Mouse (Mus musculus): Measurements from ENCODE around the gene Gm4969. TPM values are rescaled to one million over a fixed set of nuclear protein-coding genes. Genes with fewer than 3 reads are reported as not detected.

Gm4969 gene
- polyA plus RNA-seq, 1 experiment from 2014 or later = 3.0 TPM

DNA sequence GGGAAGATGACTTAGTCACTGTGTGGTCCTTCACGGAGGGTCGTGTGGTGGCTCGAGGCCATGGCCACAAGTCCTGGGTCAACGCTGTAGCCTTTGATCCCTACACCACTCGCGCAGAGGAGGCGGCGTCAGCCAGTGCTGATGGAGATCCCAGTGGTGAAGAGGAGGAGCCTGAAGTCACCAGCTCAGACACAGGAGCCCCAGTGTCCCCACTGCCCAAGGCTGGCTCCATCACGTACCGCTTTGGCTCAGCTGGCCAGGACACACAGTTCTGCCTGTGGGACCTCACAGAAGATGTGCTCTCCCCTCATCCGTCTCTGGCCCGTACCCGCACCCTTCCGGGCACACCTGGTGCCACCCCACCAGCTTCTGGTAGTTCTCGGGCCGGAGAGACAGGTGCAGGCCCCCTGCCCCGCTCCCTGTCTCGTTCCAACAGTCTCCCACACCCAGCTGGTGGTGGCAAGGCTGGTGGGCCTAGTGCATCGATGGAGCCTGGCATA lies 37.7 kb downstream of the Gm4969 start:
- 84% methylated on average over 19 of the region's 19 CpGs for WGBS
- DNase-seq = no peak
- peaks cover 15% of the 10 kb centered on the region for H3K4me1 ChIP-seq (ENCODE audit: insufficient read depth)
- H3K4me2 ChIP-seq = no peak overlapping the region
- H3K27me3 ChIP-seq (ENCODE audit: insufficient read depth, low read length) = no peaks in the 10 kb centered on the region
- ATAC-seq (ENCODE audit: insufficient read depth) = no peak
- H3K9ac ChIP-seq = no peak overlapping the region
- no peaks in the 10 kb centered on the region for H3K9me3 ChIP-seq (ENCODE audit: low read depth, low read length)
- no peak overlapping the region for H3K4me3 ChIP-seq (ENCODE audit: low read depth, low read length)
- no peak overlapping the region for H3K27ac ChIP-seq (ENCODE audit: low read depth)
- TF ChIP-seq CTCF (IDR thresholded peaks at IDR 0.05; ENCODE audit: low read depth) = no peak
- peaks cover 56% of the 10 kb centered on the region for H3K36me3 ChIP-seq (ENCODE audit: insufficient read depth)

GRCm38 (mm10) chr7:19078732-19079131 lies 39.4 kb downstream of the Gm4969 start:
- Histone ChIP-seq H3K9me3 (ENCODE audit: low read depth, low read length) (no peaks in the 10 kb centered on the region), H3K36me3 (ENCODE audit: insufficient read depth) (peaks cover 56% of the 10 kb centered on the region), H3K4me3 (ENCODE audit: low read depth, low read length) (no peak overlapping the region), H3K27me3 (ENCODE audit: insufficient read depth, low read length) (no peaks in the 10 kb centered on the region), H3K4me1 (ENCODE audit: insufficient read depth) (peaks cover 7% of the 10 kb centered on the region), H3K4me2 (no peak overlapping the region), H3K9ac (no peak overlapping the region), H3K27ac (ENCODE audit: low read depth) (no peak overlapping the region)
- ATAC-seq (ENCODE audit: insufficient read depth) (no peak), DNase-seq (no peak)
- TF ChIP-seq CTCF (IDR thresholded peaks at IDR 0.05; ENCODE audit: low read depth) = no peak
- 77% methylated on average over 3 of the region's 3 CpGs for WGBS

GRCm38 (mm10) chr7:19077761-19078160 lies 40.4 kb downstream of the Gm4969 start:
- TF ChIP-seq CTCF (IDR thresholded peaks at IDR 0.05; ENCODE audit: low read depth) = no peak
- H3K4me2 ChIP-seq = peak overlapping the region; percentile 96
- ATAC-seq (ENCODE audit: insufficient read depth) (no peak), DNase-seq (no peak)
- H3K9ac ChIP-seq = peak overlapping the region; percentile 98
- no peak overlapping the region for H3K27ac ChIP-seq (ENCODE audit: low read depth)
- WGBS = 66% methylated on average over 14 of the region's 14 CpGs
- peaks cover 50% of the 10 kb centered on the region for H3K36me3 ChIP-seq (ENCODE audit: insufficient read depth)
- no peaks in the 10 kb centered on the region for H3K9me3 ChIP-seq (ENCODE audit: low read depth, low read length)
- H3K4me3 ChIP-seq (ENCODE audit: low read depth, low read length) = peak overlapping the region; percentile 92
- no peaks in the 10 kb centered on the region for H3K27me3 ChIP-seq (ENCODE audit: insufficient read depth, low read length)
- H3K4me1 ChIP-seq (ENCODE audit: insufficient read depth) = peaks cover 7% of the 10 kb centered on the region

GRCm38 (mm10) chr7:19076586-19076991 lies 41.6 kb downstream of the Gm4969 start:
- ATAC-seq (ENCODE audit: insufficient read depth) = no peak; the same call in 1 of the 2 replicates

DNA sequence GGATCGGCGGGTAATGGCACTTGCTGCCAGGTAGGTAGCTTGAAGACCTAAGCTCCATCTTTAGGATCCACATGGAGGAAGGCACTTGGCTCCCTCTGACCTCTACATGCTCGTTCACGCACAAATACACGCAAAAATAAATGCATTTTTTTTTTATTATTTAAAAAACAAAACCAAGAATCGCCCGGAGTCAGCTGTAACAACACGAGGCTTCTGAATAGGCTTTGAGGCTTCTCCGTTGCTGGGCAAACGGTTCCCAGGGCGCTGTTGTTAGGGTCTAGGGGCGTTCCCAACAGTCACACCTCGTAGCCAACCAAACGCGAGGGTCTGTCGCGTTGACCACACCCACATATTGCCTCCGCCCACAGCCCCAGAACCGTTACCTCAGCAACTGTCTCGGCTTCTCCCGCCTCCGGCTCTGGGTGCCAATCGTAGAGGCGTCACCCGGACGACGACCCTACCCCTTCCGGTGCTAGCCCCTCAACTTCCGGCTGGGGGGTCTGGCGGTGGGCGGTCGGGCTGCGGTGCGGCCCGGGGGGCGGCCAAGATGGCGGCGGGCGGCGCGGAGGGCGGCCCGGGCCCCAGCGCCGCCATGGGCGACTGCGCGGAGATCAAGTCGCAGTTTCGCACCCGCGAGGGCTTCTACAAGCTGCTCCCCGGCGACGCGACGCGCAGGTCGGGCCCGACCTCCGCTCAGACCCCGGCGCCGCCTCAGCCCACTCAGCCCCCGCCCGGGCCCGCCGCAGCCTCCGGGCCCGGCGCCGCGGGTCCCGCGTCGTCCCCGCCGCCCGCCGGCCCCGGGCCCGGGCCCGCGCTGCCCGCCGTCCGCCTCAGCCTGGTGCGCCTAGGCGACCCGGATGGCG lies 42.2 kb downstream of the Gm4969 start, which contains the start of gene Dmwd:
Gene Dmwd, plus strand, starts transcription at position 505 of the 863 bp plus-strand sequence.
- DNase-seq (peak; percentile 99), ATAC-seq (ENCODE audit: insufficient read depth) (peak; percentile 99)
- Histone ChIP-seq H3K27me3 (ENCODE audit: insufficient read depth, low read length) (no peaks in the 10 kb centered on the region), H3K27ac (ENCODE audit: low read depth) (peak within 1 kb of the TSS; percentile 86), H3K9me3 (ENCODE audit: low read depth, low read length) (no peaks in the 10 kb centered on the region), H3K4me2 (peak within 1 kb of the TSS; percentile 96), H3K36me3 (ENCODE audit: insufficient read depth) (peaks cover 32% of the 10 kb centered on the region), H3K4me3 (ENCODE audit: low read depth, low read length) (peak within 1 kb of the TSS; percentile 92), H3K9ac (peak within 1 kb of the TSS; percentile 98), H3K4me1 (ENCODE audit: insufficient read depth) (peaks cover 7% of the 10 kb centered on the region)
- no peak for TF ChIP-seq CTCF (IDR thresholded peaks at IDR 0.05; ENCODE audit: low read depth)
- under 1% methylated on average over 89 of the region's 91 CpGs for WGBS

More at GRCm38 (mm10) chr7:19076586-19076991, 41.6 kb downstream of the Gm4969 start:
- no peaks in the 10 kb centered on the region for H3K27me3 ChIP-seq (ENCODE audit: insufficient read depth, low read length)
- H3K4me3 ChIP-seq (ENCODE audit: low read depth, low read length) = peak overlapping the region; percentile 92
- H3K4me2 ChIP-seq = peak overlapping the region; percentile 96
- H3K9me3 ChIP-seq (ENCODE audit: low read depth, low read length) = no peaks in the 10 kb centered on the region
- H3K27ac ChIP-seq (ENCODE audit: low read depth) = peak overlapping the region; percentile 86
- peak; percentile 19 for DNase-seq
- 2% methylated on average over 22 of the region's 22 CpGs for WGBS
- H3K36me3 ChIP-seq (ENCODE audit: insufficient read depth) = peaks cover 39% of the 10 kb centered on the region
- H3K4me1 ChIP-seq (ENCODE audit: insufficient read depth) = peaks cover 7% of the 10 kb centered on the region
- TF ChIP-seq CTCF (IDR thresholded peaks at IDR 0.05; ENCODE audit: low read depth) = no peak
- H3K9ac ChIP-seq = peak overlapping the region; percentile 98

- DNase-seq (no peak), ATAC-seq (ENCODE audit: insufficient read depth) (no peak)
- Histone ChIP-seq H3K27ac (ENCODE audit: low read depth) (no peak overlapping the region), H3K4me3 (ENCODE audit: low read depth, low read length) (peak overlapping the region; percentile 92), H3K27me3 (ENCODE audit: insufficient read depth, low read length) (no peaks in the 10 kb centered on the region), H3K9ac (no peak overlapping the region), H3K36me3 (ENCODE audit: insufficient read depth) (peaks cover 25% of the 10 kb centered on the region), H3K4me1 (ENCODE audit: insufficient read depth) (peaks cover 7% of the 10 kb centered on the region), H3K4me2 (peak overlapping the region; percentile 96), H3K9me3 (ENCODE audit: low read depth, low read length) (no peaks in the 10 kb centered on the region)
- WGBS = 50% methylated on average over 5 of the region's 5 CpGs
- TF ChIP-seq CTCF (IDR thresholded peaks at IDR 0.05; ENCODE audit: low read depth) = no peak
These were observed 42.9 kb downstream of the Gm4969 start for GRCm38 (mm10) chr7:19075231-19075630.

DNA sequence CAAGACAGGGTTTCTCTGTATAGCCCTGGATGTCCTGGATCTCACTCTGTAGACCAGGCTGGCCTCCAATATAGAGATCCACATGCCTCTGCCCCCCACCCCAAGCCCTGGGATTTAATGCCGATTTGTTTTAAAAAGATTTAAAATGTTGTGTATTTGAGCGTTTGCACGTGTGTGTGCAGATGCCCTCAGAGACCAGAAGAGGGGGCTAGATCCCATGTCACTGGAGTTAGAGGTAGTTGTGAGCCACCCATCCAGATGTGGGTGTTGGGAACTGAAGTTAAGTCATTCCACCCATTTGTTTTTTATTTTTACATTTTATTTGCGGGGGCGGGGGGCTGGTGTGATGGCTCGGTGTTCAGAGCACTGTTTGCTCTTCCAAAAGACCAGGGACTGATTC lies 43.7 kb downstream of the Gm4969 start:
- H3K27ac ChIP-seq (ENCODE audit: low read depth) = no peak overlapping the region
- ATAC-seq (ENCODE audit: insufficient read depth) (no peak), DNase-seq (no peak)
- H3K4me1 ChIP-seq (ENCODE audit: insufficient read depth) = peaks cover 7% of the 10 kb centered on the region
- 96% methylated on average over 6 of the region's 6 CpGs for WGBS
- peaks cover 18% of the 10 kb centered on the region for H3K36me3 ChIP-seq (ENCODE audit: insufficient read depth)
- H3K4me3 ChIP-seq (ENCODE audit: low read depth, low read length) = no peak overlapping the region
- H3K4me2 ChIP-seq = no peak overlapping the region
- H3K9me3 ChIP-seq (ENCODE audit: low read depth, low read length) = no peaks in the 10 kb centered on the region
- no peaks in the 10 kb centered on the region for H3K27me3 ChIP-seq (ENCODE audit: insufficient read depth, low read length)
- peak; percentile 14; the same call in 1 of the 2 replicates for TF ChIP-seq CTCF (IDR thresholded peaks at IDR 0.05; ENCODE audit: low read depth)
- no peak overlapping the region for H3K9ac ChIP-seq

Measured in lung, embryonic 14.5 days (tissue).